Comparison of ENCODE assay signal across 8 mouse cellular contexts in the genomic region with DNA sequence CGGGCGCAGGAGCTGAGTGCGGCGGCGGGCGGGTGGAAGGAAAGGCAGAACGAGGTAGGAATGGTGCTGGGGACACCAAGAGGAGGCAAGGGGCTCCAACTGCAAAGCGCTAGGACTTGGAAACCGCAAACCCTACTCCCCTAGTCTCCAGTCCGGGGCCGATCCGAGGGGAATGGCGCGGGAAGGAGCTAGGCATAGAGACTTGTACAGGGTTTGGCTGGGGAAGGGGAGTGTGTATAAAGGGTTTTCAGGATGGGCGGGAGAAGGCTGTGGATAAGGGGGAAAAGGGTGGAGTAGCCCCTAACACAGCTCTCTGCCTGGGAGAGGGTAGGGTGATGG. TPM values are rescaled to one million over a fixed set of nuclear protein-coding genes. Genes with fewer than 3 reads are reported as not detected.
DNase-seq lines count a peak whose midpoint lies in the region; ATAC-seq and TF ChIP-seq lines count a peak whose summit lies in the region.

No protein-coding gene starts in this region.

- 0 out of 2 replicates have a peak, but pooled peaks cover 4% of the 10 kb centered on the region for H3K9me3 ChIP-seq in kidney, postnatal 0 days (replicated peaks; ENCODE audit: low read length)
- H3K9me3 ChIP-seq in embryonic facial prominence, embryonic 13.5 days: peaks cover 6% of the 10 kb centered on the region
- peaks cover 4% of the 10 kb centered on the region; the same call in 1 of the 2 replicates for H3K9me3 ChIP-seq in intestine, postnatal 0 days (ENCODE audit: control insufficient read depth)
- H3K9me3 ChIP-seq in neural tube, embryonic 13.5 days: peaks cover 7% of the 10 kb centered on the region; the same call in 1 of the 2 replicates

- peak overlapping the region; percentile 33 for H3K4me3 ChIP-seq in kidney, postnatal 0 days (replicated peaks; ENCODE audit: low read depth, low read length)
- H3K4me3 ChIP-seq in embryonic facial prominence, embryonic 13.5 days: peak overlapping the region; percentile 47
- peak overlapping the region; percentile 41 for H3K4me3 ChIP-seq in intestine, postnatal 0 days (ENCODE audit: low read depth, low read length)
- peak overlapping the region; percentile 40 for H3K4me3 ChIP-seq in neural tube, embryonic 13.5 days

- WGBS in kidney, postnatal 0 days: 17% methylated on average over 15 of the region's 15 CpGs
- 18% methylated on average over 15 of the region's 15 CpGs for WGBS in embryonic facial prominence, embryonic 13.5 days
- 23% methylated on average over 14 of the region's 15 CpGs for WGBS in intestine, postnatal 0 days
- 14% methylated on average over 15 of the region's 15 CpGs for WGBS in neural tube, embryonic 13.5 days

- H3K27me3 ChIP-seq in kidney, postnatal 0 days (ENCODE audit: insufficient read depth, low read length): peaks cover 32% of the 10 kb centered on the region
- H3K27me3 ChIP-seq in embryonic facial prominence, embryonic 13.5 days: peaks cover 95% of the 10 kb centered on the region
- peaks cover 31% of the 10 kb centered on the region for H3K27me3 ChIP-seq in intestine, postnatal 0 days (replicated peaks; ENCODE audit: control insufficient read depth, insufficient read depth, low read length)
- peaks cover 95% of the 10 kb centered on the region for H3K27me3 ChIP-seq in neural tube, embryonic 13.5 days

- no peak for ATAC-seq in kidney, postnatal 0 days (replicated peaks; ENCODE audit: low FRiP score, low read depth)
- no peak for ATAC-seq in embryonic facial prominence, embryonic 13.5 days (ENCODE audit: insufficient number of reproducible peaks, insufficient read depth, low FRiP score, low TSS enrichment, low read depth)
- no peak for ATAC-seq in intestine, postnatal 0 days
- ATAC-seq in neural tube, embryonic 13.5 days (ENCODE audit: low read depth): no peak; the same call in 1 of the 2 replicates

- H3K9ac ChIP-seq in kidney, postnatal 0 days (ENCODE audit: low read depth, low read length): no peak overlapping the region
- peak overlapping the region; percentile 54; the same call in 1 of the 2 replicates for H3K9ac ChIP-seq in embryonic facial prominence, embryonic 13.5 days
- H3K9ac ChIP-seq in intestine, postnatal 0 days (ENCODE audit: low read depth, low read length): no peak overlapping the region
- peak overlapping the region; percentile 52; the same call in 1 of the 2 replicates for H3K9ac ChIP-seq in neural tube, embryonic 13.5 days

- H3K27ac ChIP-seq in kidney, postnatal 0 days: no peak overlapping the region
- no peak overlapping the region for H3K27ac ChIP-seq in embryonic facial prominence, embryonic 13.5 days
- H3K27ac ChIP-seq in intestine, postnatal 0 days (ENCODE audit: low read depth, low read length): no peak overlapping the region
- no peak overlapping the region for H3K27ac ChIP-seq in neural tube, embryonic 13.5 days (replicated peaks)

- DNase-seq in kidney, postnatal 0 days (ENCODE audit: low spot score): no peak
- no peak for DNase-seq in kidney, adult 11 months
- no peak for DNase-seq in layer of hippocampus, adult 18-20 months (ENCODE audit: low spot score in 2 of 2)
- no peak for DNase-seq in adrenal gland, postnatal 10 days
- no peak for DNase-seq in cerebellum, adult 11-12 months

- H3K4me1 ChIP-seq in kidney, postnatal 0 days (replicated peaks; ENCODE audit: insufficient read depth, low read length): no peaks in the 10 kb centered on the region
- H3K4me1 ChIP-seq in embryonic facial prominence, embryonic 13.5 days: no peaks in the 10 kb centered on the region
- H3K4me1 ChIP-seq in intestine, postnatal 0 days (replicated peaks; ENCODE audit: control insufficient read depth, insufficient read depth, low read length): no peaks in the 10 kb centered on the region
- no peaks in the 10 kb centered on the region for H3K4me1 ChIP-seq in neural tube, embryonic 13.5 days (replicated peaks)

- TF ChIP-seq CTCF in kidney, postnatal 0 days (IDR thresholded peaks at IDR 0.05; ENCODE audit: low read depth): no peak
- no peak for TF ChIP-seq CTCF in intestine, postnatal 0 days (IDR thresholded peaks at IDR 0.05; ENCODE audit: low read depth)

- peak overlapping the region; percentile 57 for H3K4me2 ChIP-seq in kidney, postnatal 0 days (ENCODE audit: low read length)
- peak overlapping the region; percentile 73 for H3K4me2 ChIP-seq in embryonic facial prominence, embryonic 13.5 days
- peak overlapping the region; percentile 67 for H3K4me2 ChIP-seq in intestine, postnatal 0 days (replicated peaks; ENCODE audit: low read depth)
- H3K4me2 ChIP-seq in neural tube, embryonic 13.5 days: peak overlapping the region; percentile 67

- H3K36me3 ChIP-seq in kidney, postnatal 0 days (ENCODE audit: insufficient read depth, low read length): no peaks in the 10 kb centered on the region
- no peaks in the 10 kb centered on the region for H3K36me3 ChIP-seq in embryonic facial prominence, embryonic 13.5 days
- no peaks in the 10 kb centered on the region for H3K36me3 ChIP-seq in intestine, postnatal 0 days (ENCODE audit: control insufficient read depth, insufficient read depth)
- H3K36me3 ChIP-seq in neural tube, embryonic 13.5 days: no peaks in the 10 kb centered on the region

RNA-seq across cellular contexts. Expression of gene Gpr50, which starts 1.2 kb away (rescaled TPM):
- 0.26 TPM in 1 of 2 replicates, not detected in the other for polyA plus RNA-seq in kidney, postnatal 0 days (2015; fragmentation: Nextera tagmentation; extraction: Ambion mirVana)
- 1.6 and 1.9 TPM in 2 replicates for polyA plus RNA-seq in embryonic facial prominence, embryonic 13.5 days (2015; fragmentation: Nextera tagmentation; extraction: Ambion mirVana)
- polyA plus RNA-seq in intestine, postnatal 0 days (2015; fragmentation: Nextera tagmentation; extraction: Ambion mirVana): 8.0 and 9.4 TPM in 2 replicates
- polyA plus RNA-seq in neural tube, embryonic 13.5 days (2015; fragmentation: Nextera tagmentation; extraction: Ambion mirVana): 0.24 and 1.0 TPM in 2 replicates
- total RNA-seq in layer of hippocampus, adult 18-20 months (2021): under 1 TPM in 1 of 2 experiments, not detected in 1; 0.40 TPM
- under 1 TPM; 0.24 to 0.36 TPM for total RNA-seq in adrenal gland, postnatal 10 days (2021)

Comparison
In these comparisons a context has a peak if more than half of its experiments do, and no peak if none do; other contexts are left out.
1. H3K9ac ChIP-seq: peak in embryonic facial prominence, embryonic 13.5 days (single experiment) and neural tube, embryonic 13.5 days (single experiment); none in kidney, postnatal 0 days (single experiment) and intestine, postnatal 0 days (single experiment).
2. Peak in every context shown above with its lines, with median percentiles within 50 percentile points of each other: H3K4me2 ChIP-seq and H3K4me3 ChIP-seq.